Mouse (Mus musculus): ENCODE data around the gene Unc93a2.
"Not testable (repeated sequence)": the region's sequence is repeated elsewhere in the genome, so short reads cannot be mapped to it uniquely, and the experiment has no call there.

The Unc93a2 gene

DNA sequence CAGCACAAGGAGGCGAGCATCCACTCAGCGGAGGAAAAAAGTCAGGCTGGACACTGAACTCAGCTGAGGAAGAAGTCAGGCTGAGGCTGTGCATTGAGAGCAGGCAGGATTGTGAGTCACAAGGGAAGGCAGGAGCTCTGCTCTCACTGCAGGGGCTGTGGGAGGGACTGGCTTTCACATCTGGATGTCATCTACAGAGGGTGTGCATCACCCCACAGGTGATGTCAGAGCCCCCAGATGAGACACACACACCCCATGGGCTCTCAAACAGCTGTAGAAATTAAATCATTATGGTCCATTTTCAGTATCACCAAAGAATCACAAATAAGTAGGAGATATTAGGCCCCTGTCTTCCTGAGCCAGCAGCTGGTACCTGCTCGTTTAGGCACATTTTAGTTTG is at the start of gene Unc93a2:
Unc93a2 (minus strand) TSS at position 101 of the 400 bp plus-strand sequence.
- not testable (repeated sequence) for DNase-seq (ENCODE audit: low read depth)

DNA sequence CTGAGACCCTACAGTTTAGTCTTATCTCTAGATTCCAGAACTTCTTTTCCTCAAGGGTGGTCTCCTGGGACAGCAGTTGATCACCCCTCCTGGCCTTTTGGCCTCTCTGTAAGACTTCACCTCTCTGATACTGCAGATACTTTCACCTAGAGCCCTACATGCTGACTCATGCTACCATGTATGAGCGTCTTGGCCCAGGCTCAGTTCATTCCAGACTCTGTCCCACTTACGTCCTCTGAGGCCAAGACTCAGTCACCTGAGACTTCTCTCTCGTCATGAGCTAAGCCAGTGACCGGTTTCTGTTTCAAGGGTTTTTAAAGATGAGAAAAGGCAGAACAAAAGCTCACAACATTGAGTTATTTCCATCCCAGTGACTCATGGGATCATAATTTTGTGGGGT is 48.9 kb upstream of the Unc93a2 start:
- not testable (repeated sequence) for DNase-seq (ENCODE audit: low read depth)

DNA sequence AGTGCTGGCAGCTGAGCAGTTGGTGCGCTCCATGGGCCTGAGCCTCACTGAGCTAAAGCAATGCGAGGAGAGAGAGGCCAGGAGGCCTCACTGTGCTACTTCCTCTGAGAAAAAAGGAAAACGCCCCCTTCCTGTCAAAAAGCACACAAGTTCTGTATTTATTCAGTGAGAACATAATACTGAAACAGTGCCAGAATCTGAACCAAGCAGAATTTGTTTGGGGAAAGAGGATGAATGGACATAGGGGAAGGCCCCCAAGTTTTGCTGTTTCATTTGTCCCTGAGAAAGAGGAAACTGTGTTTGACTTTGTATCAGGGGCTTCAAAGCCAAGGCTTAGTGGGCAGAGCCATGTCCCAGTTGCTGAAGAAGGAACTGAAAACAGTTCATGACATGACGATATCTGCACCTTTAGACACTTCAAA is 45.0 kb upstream of the Unc93a2 start:
- DNase-seq (ENCODE audit: low read depth) = not testable (repeated sequence)

DNA sequence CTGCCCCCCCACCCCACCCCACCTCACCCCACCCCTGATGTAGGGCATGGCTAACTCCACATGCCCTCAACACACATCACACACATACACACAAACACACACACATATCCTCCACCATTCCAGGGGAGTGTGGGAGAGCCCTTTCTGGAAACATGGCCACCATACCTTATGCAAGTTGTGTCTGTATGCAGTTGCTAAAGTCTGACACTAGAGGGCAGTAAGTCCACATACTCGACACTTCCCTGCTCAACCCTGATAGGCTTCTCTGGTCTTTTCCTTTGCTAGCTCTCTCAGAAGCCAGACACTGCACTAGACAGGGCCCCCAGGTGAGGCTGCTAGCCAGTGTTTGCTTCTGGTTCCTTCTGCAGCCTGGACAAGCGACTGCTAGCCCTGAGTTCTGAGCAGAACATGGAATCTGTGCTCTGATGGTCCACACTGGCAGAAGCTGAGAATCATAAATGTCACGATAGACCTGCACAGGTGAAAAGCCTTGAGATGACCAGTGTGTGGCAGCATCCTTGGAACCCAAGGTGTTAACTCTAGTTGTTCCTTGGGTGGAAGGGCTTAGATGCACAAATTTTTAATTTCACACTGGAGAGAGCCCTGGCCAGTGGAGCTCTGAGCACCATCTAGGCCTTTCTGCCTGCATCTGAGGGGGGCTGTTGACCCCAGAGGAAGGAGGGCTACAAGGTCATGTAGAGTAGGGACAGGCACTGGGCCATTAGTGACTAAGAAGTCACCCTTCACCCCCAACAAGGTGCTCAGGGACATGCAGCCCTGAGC is 35.1 kb upstream of the Unc93a2 start:
- DNase-seq (ENCODE audit: low read depth) = not testable (repeated sequence)

DNA sequence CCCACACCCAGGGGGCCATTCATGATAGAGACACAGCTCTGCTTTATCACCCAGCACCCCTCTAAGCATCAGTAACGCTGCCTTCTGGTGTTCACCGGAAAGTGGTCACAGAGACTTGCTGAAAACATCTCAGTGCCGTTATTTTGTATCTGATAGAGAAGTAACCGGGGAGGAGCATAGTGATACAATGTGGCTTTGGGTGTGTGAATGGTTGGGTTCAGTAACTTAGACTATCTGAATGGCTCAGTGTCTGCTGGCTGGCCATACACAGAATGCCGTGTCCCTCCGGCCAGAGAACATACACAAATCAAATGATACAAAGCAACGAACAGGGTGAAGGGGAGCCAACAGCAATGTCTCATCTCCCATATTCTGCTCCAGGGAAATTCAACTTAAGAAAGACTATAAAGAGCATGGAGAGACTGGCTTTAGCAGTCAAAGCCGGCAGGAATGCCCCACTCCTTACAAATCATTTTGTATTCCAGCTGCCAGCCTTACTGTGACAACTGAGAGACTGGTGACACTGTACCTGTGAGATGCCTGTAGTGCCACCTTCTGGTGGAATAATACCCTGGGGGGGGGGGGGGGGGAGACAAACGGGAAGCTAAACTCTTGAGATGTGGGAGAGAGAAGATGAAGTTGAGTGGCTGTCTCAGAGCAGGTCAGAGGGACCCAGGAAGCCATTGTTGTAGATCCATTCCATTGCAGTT is 29.5 kb upstream of the Unc93a2 start:
- DNase-seq (ENCODE audit: low read depth) = not testable (repeated sequence)

DNA sequence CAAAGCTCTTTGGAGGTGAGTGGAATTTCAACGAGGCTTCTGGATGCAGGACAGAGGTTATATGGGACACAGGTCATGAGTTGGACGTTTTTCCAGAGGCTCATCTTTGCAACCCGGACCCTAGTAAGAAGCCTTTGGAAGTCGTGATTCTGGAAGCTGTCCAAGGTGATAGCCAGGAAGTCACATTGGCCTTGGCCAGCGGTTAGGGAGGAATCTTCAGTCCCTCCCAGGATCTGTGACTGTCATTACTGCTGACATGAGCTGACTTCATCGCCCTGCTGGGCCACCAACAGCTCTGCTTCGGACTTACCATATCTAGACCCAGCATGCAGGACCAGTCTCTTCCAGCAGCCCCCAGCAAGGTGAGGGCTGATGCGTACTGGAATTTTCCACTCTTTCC is 28.1 kb upstream of the Unc93a2 start:
- DNase-seq (ENCODE audit: low read depth) = not testable (repeated sequence)

DNA sequence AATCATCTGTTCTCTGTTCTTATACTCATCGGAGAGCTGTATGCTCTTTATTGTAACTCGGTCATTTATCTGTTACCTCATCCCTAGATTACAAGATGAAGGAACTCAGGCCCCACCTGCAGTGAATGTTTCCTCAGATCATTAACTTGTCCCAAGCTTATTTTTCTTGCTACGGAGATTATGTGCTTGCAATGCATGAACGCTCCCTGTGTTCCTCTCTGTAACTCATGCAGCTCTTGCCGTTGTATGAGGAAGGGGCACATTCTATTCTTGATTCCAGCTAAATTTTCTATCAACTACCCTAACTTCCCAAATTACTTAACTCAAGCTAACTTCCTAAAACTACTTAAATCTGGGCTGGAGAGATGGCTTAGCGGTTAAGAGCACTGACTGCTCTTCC is 14.5 kb upstream of the Unc93a2 start:
- DNase-seq (ENCODE audit: low read depth) = not testable (repeated sequence)

DNA sequence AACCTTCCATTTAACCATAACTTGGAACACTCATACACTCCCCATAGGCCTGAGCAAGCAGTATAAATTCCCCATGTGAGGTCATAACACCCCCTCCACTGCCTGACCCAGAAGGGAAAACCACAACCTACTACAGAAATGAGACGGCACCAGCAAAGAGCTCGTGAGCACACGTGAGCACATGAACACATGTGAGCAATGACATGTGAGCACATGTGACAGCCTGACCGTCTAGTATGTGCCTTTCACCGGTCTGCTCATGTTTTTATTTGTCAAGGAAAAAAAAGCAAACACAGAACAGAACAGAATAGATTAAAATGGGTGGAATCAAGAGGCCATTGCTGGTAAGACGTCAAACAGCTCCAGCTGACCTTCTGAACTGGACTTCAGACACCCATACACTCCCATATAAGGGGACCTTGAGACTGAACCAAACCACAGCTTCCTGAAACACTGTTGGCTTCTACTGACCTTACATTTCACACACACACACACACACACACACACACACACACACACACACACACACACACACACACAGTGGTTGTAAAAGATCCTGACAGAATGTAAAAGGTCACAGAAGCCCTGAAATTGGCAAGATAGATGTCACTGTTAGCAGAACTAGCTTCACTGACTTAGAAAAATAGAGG is 13.1 kb upstream of the Unc93a2 start:
- not testable (repeated sequence) for DNase-seq (ENCODE audit: low read depth)

DNA sequence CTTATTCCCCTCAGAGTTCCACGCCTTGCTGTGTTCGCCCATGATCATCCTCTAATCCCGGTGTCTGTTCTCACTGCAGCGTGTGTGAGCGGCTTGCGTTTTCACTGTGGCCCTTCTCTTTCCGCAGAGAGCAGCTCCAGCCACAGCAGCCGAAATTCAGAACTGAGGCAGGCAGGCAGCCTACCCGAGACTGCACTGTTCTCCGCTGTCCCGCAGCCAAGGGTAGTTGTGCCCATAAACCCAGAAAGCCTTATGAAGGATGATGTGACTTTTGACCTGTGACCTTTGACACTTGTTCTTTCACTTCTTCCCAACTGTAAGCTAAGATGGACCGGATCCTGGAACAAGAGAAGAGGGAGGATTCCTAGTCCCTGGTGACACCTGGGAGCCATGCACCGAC is 11.8 kb upstream of the Unc93a2 start:
- not testable (repeated sequence) for DNase-seq (ENCODE audit: low read depth)

DNA sequence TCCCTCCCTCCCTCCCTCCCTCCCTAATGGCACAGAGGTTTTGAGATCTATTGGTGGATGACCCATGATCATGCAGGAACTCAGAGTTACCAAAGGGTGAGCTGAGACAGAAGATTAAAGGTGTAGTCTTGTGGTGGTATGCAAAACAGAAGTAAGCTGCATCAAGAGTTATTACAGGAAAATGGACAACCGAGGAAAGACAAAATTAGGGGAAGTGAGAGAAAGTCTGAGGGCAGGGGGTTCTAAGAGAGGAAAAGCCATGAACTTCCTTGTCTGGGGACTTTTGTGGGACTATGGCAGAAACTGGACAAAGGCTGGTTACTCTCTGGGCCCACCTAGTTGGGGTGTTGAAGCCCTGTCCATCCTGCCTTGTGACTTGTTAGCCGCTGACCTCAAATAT is 11.0 kb upstream of the Unc93a2 start:
- DNase-seq (ENCODE audit: low read depth) = not testable (repeated sequence)

DNA sequence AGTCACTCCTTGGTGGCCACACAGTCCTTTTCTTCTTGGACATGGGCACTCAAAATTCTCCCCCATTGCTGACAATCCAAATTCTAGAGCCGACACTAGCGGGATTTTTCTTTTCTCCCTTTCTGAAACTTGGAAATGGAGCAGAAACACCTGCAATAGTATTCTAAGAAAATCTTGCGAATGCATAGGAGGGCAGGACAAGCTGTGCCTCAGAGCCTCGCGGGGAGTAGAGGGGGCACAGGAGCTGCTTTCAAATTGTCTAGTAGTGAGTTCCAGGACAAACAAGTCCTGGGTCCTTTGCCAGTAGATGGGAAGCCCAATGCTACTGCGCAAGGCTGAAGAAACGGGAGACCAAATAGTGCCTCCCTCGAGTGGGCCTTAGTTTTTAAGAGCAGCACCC is 10.4 kb upstream of the Unc93a2 start:
- DNase-seq (ENCODE audit: low read depth) = not testable (repeated sequence)

DNA sequence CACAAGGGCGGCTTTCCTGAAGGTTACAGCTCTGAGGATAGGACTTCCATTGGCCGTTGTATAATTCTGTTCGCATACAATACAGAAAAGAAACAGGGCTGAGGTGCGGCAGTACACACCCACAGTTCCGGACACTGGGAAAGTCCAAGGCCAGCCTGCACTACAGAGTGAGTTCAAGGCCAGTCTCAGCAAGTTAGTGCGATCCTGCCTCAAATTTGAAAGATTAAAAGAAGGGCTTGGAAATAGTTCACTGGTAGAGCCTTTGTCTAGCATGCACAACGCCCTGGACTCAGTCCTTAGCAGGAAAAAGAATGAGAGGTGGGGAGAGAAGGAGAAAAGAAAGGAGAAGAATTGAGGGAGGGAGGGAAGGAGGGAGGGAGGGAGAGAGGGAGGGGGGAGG is 9.9 kb upstream of the Unc93a2 start:
- not testable (repeated sequence) for DNase-seq (ENCODE audit: low read depth)

DNA sequence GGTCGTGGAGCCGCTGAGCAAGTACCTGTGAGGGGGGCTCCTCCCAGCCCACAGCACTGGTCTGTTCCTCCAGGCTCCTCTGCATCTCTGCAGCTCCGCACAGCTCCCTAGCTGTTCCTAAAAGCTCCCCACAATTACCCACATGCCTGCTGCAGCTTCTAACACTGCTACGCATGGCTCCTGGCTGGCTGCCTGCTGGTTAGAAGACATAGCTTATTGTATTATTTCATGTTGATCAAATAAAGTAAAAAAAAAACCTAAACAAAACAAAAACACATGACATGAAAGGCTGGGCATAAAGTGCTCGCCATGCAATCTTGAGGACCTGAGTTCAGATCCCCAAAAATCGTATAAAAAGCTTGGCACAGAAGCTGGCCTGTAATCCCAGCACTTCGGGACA is 4.6 kb upstream of the Unc93a2 start:
- not testable (repeated sequence) for DNase-seq (ENCODE audit: low read depth)

DNA sequence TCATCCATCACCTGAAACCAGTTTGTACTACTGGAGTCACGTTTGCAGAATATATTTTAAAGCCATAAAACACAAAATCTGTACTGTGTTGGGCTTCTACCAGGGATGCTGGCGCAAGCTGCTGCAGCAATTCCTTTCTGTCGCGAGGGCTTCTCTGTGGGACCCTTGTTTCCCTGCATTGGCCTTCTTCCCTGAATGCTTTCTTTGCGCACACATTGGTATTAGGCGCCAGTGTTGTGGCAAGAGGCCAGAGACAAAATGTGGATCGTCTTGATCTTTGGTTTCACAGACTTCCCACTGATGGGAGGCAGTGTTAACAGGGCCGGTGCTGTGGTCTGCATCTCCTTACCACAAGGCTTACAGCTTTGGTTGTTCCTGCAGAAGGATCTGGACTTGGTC is 3.7 kb upstream of the Unc93a2 start:
- DNase-seq (ENCODE audit: low read depth) = not testable (repeated sequence)

DNA sequence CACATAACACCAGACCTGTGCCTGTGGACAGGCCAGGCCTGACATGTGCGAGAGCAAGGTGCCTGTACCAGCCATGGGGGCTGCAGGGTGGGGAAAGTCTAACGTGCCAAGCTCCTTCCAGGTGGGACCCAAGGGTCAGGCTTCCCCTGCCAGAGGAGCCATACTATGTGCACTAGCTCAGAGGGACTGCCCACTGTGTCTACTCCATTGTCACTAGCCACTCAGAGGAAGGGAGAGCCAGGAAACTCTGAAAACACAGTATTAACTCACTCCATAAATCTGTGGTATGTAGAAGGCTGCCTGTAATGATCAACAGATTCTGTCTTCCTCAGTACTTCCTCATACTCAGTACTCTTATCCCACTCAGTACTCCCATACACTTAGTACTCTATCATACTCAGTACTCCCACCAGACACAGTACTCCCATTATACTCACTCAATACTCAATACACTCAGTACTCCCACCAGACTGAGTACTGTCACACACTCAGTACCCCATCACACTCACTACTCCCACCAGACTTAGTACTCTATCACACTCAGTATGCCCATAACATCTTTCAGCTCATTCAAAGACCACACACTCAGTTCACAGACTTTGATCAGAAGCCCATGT is 3.2 kb upstream of the Unc93a2 start:
- not testable (repeated sequence) for DNase-seq (ENCODE audit: low read depth)

DNA sequence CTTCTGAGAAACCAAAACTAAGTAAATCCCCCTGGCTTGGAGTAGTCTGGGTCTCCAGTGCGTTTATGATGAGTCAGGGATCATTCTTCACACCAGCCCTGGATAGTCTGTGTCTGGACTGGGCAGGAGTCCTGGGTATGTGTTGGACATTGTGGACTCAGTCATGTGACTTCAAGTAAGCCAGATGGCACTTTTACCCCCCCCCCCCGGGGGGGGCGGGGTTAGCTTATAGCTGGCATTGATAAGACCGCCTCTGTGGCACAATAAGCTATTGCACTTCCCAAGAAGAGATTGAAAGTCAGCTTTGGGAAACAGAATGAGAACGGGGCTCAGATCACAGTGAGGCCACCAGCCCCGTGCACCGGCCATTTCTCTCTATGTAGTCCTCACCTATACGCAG is 752 bp upstream of the Unc93a2 start:
- not testable (repeated sequence) for DNase-seq (ENCODE audit: low read depth)

DNA sequence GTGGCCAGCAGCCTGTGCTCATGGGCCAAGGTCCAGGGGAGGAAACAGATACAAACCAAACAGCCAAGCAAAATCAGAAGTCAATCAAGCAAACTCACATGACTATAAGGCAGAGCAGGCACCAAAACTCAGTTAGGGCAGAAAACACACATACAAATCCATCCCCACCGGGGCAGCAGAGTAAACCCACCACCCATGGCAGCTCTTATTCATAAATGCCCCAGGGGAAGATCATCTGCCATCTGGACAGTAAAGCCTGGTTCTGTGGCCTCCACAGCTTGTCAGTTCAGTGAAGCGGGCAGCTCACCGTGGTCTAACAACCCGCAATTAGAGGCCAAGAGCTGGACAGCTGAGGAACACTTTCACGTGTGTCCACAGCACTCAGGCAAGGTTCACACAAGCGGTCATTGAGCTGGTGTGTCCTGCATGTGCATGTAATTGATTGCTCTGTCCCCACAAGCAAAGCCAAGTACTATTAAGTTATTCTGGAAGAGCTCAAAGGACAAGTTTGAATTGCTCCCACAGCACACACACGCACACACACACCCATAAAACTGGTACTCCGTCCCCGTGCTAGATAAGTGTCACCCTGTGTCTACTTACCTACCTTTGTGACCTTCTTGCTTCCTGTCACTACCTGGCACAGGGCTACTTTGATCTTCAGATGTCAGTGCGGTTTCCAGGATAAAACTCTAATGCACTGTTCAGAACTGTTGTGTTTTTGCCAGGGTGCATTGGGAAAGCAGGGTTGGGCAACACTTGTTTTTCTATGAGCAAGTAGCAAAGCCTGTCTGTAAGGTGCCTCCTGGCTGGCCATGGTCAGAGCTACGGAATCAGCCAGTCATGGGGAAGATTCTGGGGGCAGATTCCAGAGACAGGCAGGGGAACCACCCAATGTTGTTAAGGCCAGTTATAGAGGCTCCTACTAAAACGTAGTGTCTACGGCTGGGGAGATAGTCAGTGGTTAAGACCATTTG is 1.8 kb downstream of the Unc93a2 start:
- not testable (repeated sequence) for DNase-seq (ENCODE audit: low read depth)

DNA sequence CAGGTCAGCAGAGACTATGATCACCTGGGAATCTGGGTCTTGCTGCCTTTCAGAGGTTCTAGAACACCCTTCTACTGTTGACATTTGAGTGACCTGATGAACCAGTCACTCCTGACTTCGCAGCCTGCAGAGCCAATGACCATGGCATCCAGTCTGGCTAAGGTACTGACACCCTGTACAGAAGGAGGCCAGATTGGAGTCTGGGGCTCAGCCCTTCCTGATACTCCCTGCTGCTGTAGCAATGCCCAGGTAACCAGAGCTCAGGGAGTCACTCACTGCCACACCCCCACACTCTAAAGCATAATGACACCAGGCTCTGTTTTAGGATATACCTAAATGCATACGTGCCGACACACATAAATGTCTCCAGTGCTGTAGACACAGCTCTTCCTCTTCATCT is 2.6 kb downstream of the Unc93a2 start:
- DNase-seq (ENCODE audit: low read depth) = not testable (repeated sequence)

DNA sequence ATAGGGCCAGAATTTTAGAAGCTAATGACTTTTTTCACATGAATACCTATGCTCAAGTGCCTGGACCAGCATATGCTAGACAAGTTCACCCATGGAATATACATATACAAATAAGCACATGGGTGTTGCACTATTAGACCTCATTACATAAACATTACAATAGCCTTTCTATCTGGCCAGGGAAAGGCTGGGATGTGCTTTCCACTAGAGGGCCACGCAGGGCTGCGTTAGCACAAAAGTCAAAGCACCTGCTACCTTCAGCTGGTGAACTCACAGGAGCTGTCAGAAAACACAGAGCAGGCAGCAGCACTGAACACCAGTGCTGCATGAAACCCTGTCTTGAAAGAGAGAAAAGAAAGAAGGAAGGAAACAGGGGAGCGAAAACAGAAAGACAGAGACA is 7.4 kb downstream of the Unc93a2 start:
- DNase-seq (ENCODE audit: low read depth) = not testable (repeated sequence)

DNA sequence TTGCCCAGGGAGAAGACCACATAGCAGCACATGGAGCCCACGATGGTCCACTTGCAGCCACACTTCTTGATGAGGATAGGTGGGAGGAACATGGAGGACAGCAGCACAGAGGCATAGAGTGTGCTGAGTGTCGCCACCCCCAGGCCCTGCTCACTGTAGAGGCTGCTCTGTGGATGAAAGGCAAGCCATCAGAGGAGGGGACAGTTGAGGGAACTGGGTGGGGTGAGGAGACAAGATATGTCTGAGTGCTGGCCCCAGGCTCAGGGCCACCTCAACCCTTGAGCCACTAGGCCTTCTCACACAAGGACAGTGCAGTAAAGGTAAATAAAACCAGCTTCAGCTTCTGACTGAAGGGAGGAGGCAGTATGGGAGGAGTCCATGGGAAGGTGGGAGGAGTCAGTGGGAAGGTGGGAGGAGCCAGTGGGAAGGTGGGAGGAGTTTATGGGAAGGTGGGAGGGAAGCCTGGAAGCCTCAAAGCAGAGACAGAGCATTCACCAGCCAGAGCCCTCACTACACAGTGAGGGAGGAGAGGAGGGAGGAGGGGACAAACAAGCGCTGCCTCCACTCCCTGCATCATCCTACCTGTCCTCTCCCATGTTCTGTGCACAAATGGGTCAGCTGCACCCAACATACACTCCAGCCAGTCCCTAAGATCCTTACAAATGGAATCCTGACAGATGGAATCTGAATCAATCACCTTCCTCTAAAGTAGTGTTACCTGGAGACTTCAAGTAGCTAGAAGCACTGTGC is 8.1 kb downstream of the Unc93a2 start:
- DNase-seq (ENCODE audit: low read depth) = not testable (repeated sequence)
